Mouse (Mus musculus) activated CD4-positive, CD25-positive, alpha-beta regulatory T cell, adult 4 months (primary cell): ENCODE results near the gene Ptov1. TPM values are rescaled to one million over a fixed set of nuclear protein-coding genes. Genes with fewer than 3 reads are reported as not detected.

Source experiments
- ATAC-seq: one replicate; pipeline ENCODE4 v1.8.0; 2017
- polyA plus RNA-seq, 2 experiments: library from polyadenylated mRNA; unstranded; fragments of 100-300 nt; shearing (Covaris generic); gene quantifications; one replicate each; pipeline ENCODE4 v1.2.1; 2017

Ptov1 gene
- polyA plus RNA-seq = 1 to 10 TPM; 1.3 to 2.3 TPM

GRCm38 (mm10) chr7:44869697-44870528 lies at the start of gene Ptov1:
Ptov1 (minus strand) TSS chr7:44869788.
- ATAC-seq = peak; percentile 81

- ATAC-seq = no peak
Measured at GRCm38 (mm10) chr7:44919127-44919526, 49.5 kb upstream of the Ptov1 start.

- ATAC-seq = no peak
Measured at GRCm38 (mm10) chr7:44918219-44918618, 48.6 kb upstream of the Ptov1 start.

GRCm38 (mm10) chr7:44916881-44917280 lies 47.3 kb upstream of the Ptov1 start:
- ATAC-seq = no peak

GRCm38 (mm10) chr7:44916191-44916590 lies 46.6 kb upstream of the Ptov1 start:
- no peak for ATAC-seq

GRCm38 (mm10) chr7:44915314-44915713 lies 45.7 kb upstream of the Ptov1 start:
- no peak for ATAC-seq

- no peak for ATAC-seq
Measured at GRCm38 (mm10) chr7:44914396-44914795, 44.8 kb upstream of the Ptov1 start.

- ATAC-seq = no peak
Measured at GRCm38 (mm10) chr7:44908706-44909476, 39.3 kb upstream of the Ptov1 start.

- no peak for ATAC-seq
Measured at GRCm38 (mm10) chr7:44905430-44905829, 35.8 kb upstream of the Ptov1 start.

- ATAC-seq = peak; percentile 81
Measured at GRCm38 (mm10) chr7:44901230-44901722, 31.7 kb upstream of the Ptov1 start.

GRCm38 (mm10) chr7:44900632-44901031 lies 31.0 kb upstream of the Ptov1 start:
- no peak for ATAC-seq

GRCm38 (mm10) chr7:44898607-44899006 lies 29.0 kb upstream of the Ptov1 start:
- ATAC-seq = no peak

GRCm38 (mm10) chr7:44896499-44896898 lies 26.9 kb upstream of the Ptov1 start:
- no peak for ATAC-seq

GRCm38 (mm10) chr7:44895593-44896434 lies 26.2 kb upstream of the Ptov1 start, which contains the start of gene Fuz:
Fuz (plus strand) TSS chr7:44896079.
- peak; percentile 82 for ATAC-seq

GRCm38 (mm10) chr7:44895206-44895592 lies 25.6 kb upstream of the Ptov1 start:
- no peak for ATAC-seq

GRCm38 (mm10) chr7:44894175-44894574 lies 24.6 kb upstream of the Ptov1 start:
- ATAC-seq = no peak

- ATAC-seq = no peak
Measured at GRCm38 (mm10) chr7:44893197-44893596, 23.6 kb upstream of the Ptov1 start.

GRCm38 (mm10) chr7:44892276-44892921 lies 22.8 kb upstream of the Ptov1 start, which contains the start of gene Med25:
Med25 (minus strand) TSS chr7:44892712.
- peak; percentile 30 for ATAC-seq

GRCm38 (mm10) chr7:44891611-44892010 lies 22.0 kb upstream of the Ptov1 start:
- no peak for ATAC-seq

- no peak for ATAC-seq
Measured at GRCm38 (mm10) chr7:44890737-44891136, 21.1 kb upstream of the Ptov1 start.

- ATAC-seq = no peak
Measured at GRCm38 (mm10) chr7:44890180-44890579, 20.6 kb upstream of the Ptov1 start.
